Mouse (Mus musculus) T-helper 2 cell (primary cell): ENCODE data around the gene Fes.

Experiments used
- in situ Hi-C: fragments of 300-600 bp; cut with MboI, MseI; formaldehyde crosslinking; loops from one replicate; pipeline ENCODE4 v1.15.1; 2025; ENCODE audit warnings: high pct_unique_total_duplicates

Gene Fes

GRCm38 (mm10) chr7:80377471-80377870 lies 10.3 kb downstream of the Fes start:
- in situ Hi-C loops, result loop anchor here (5.0 kb wide), 1 partner anchor 50 kb away; no protein-coding TSS in a partner anchor

GRCm38 (mm10) chr7:80376192-80376591 lies 11.6 kb downstream of the Fes start:
- in situ Hi-C loops, result loop anchor here (5.0 kb wide), 1 partner anchor 49 kb away; no protein-coding TSS in a partner anchor

GRCm38 (mm10) chr7:80375376-80376039 lies 12.2 kb downstream of the Fes start:
- in situ Hi-C loops, result loop anchor here (5.0 kb wide), 1 partner anchor 48 kb away; no protein-coding TSS in a partner anchor

GRCm38 (mm10) chr7:80374733-80375132 lies 13.0 kb downstream of the Fes start:
- in situ Hi-C loops, result loop anchor here (5.0 kb wide), 1 partner anchor 47 kb away; no protein-coding TSS in a partner anchor

GRCm38 (mm10) chr7:80374280-80374679 lies 13.5 kb downstream of the Fes start:
- in situ Hi-C loops, result no loop called here

GRCm38 (mm10) chr7:80373850-80374249 lies 13.9 kb downstream of the Fes start:
- in situ Hi-C loops, result no loop called here

GRCm38 (mm10) chr7:80373352-80373751 lies 14.4 kb downstream of the Fes start:
- in situ Hi-C loops, result no loop called here

GRCm38 (mm10) chr7:80372667-80373066 lies 15.1 kb downstream of the Fes start:
- in situ Hi-C loops, result no loop called here

- in situ Hi-C loops, result no loop called here
These were observed 15.6 kb downstream of the Fes start for GRCm38 (mm10) chr7:80372166-80372565.

- in situ Hi-C loops, result no loop called here
These were observed 16.6 kb downstream of the Fes start, which contains the start of gene Man2a2 for GRCm38 (mm10) chr7:80371041-80371751. Gene Man2a2, minus strand, starts transcription at chr7:80371375.

- in situ Hi-C loops, result no loop called here
These were observed 17.1 kb downstream of the Fes start for GRCm38 (mm10) chr7:80370649-80371040.

- in situ Hi-C loops, result no loop called here
These were observed 17.7 kb downstream of the Fes start for GRCm38 (mm10) chr7:80369967-80370431.

GRCm38 (mm10) chr7:80369461-80369860 lies 18.3 kb downstream of the Fes start:
- in situ Hi-C loops, result no loop called here

- in situ Hi-C loops, result no loop called here
These were observed 18.9 kb downstream of the Fes start for GRCm38 (mm10) chr7:80368635-80369421.

GRCm38 (mm10) chr7:80368009-80368408 lies 19.7 kb downstream of the Fes start:
- in situ Hi-C loops, result no loop called here

- in situ Hi-C loops, result no loop called here
These were observed 20.5 kb downstream of the Fes start for GRCm38 (mm10) chr7:80367232-80367631.

GRCm38 (mm10) chr7:80365759-80366158 lies 22.0 kb downstream of the Fes start:
- in situ Hi-C loops, result no loop called here

GRCm38 (mm10) chr7:80360435-80360834 lies 27.3 kb downstream of the Fes start:
- in situ Hi-C loops, result no loop called here

- in situ Hi-C loops, result no loop called here
These were observed 29.7 kb downstream of the Fes start for GRCm38 (mm10) chr7:80358039-80358438.

- in situ Hi-C loops, result no loop called here
These were observed 30.6 kb downstream of the Fes start for GRCm38 (mm10) chr7:80357156-80357555.

GRCm38 (mm10) chr7:80356351-80356750 lies 31.4 kb downstream of the Fes start:
- in situ Hi-C loops, result no loop called here

- in situ Hi-C loops, result no loop called here
These were observed 34.8 kb downstream of the Fes start for GRCm38 (mm10) chr7:80352920-80353319.
